Mouse (Mus musculus): ENCODE measurements around the gene Ddx19b.

Gene Ddx19b

GRCm38 (mm10) chr8:110959906-110960305 lies 71.6 kb downstream of the Ddx19b start:
- no peak for DNase-seq

DNA sequence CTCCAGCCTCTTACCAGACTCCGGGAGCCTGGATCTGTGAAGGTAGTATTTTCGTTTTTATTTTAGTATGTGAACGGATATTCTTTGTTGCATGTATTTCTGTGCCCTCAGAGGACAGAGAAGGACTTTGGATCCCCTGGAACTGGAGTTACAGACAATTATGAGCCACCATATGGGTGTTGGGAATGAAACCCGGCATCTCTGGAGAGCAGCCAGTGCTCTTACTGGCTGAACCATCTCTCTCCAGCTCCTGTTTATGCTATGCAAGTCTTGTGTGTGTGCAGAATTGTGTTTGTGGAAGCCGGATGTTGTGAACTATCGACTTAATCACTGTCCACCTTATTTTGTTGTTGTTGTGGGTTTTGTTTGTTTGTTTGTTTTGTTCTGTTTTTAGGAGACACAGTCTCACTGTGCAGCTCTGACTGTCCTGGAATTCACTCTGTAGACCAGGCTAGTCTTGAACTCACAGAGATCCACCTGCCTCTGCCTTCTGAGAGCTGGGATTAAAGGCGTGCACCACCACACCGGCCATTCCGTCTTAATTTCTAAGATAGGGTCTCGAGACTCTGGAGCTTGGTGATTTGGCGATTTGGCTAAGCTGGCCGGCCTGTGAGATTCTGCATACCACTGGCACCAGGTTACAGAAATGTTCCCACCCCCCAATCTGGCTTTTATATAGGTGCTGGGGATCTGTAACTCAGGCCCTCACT lies 72.3 kb downstream of the Ddx19b start:
- no peak for DNase-seq

DNA sequence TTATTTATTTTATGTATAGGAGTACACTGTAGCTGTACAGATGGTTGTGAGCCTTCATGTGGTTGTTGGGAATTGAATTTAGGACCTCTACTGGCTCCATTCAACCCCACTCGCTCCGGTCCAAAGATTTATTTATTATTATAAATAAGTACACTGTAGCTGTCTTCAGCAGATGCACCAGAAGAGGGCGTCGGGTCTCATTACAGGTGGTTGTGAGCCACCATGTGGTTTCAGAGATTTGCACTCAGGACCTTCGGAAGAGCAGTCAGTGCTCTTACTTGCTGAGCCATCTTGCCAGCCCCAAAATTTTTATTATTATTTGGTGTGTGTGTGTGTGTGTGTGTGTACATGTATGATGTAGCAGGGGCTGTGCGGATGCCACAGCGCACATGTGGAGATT lies 73.0 kb downstream of the Ddx19b start:
- peak; percentile 37 for DNase-seq

DNA sequence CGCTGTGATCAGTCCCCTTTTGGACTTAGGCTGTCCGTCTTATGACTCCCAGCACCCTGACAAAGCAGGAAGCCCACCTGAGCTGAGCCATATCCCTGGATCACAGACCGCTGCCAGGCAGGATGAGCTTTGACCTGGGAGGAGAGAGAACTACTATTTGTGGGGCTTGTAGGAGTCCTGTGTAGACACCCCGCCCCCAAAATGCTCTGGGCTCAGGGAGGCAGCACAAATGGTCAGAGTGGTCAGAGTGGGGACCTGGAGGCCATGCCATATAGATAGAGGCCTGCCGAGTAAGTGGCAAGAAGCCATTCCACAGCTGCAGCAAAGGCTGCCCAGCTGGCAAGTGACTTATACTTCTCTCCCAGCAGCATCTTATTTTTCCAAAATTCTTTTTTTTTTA lies 73.4 kb downstream of the Ddx19b start:
- DNase-seq = no peak

GRCm38 (mm10) chr8:110957471-110957870 lies 74.1 kb downstream of the Ddx19b start:
- DNase-seq = no peak

DNA sequence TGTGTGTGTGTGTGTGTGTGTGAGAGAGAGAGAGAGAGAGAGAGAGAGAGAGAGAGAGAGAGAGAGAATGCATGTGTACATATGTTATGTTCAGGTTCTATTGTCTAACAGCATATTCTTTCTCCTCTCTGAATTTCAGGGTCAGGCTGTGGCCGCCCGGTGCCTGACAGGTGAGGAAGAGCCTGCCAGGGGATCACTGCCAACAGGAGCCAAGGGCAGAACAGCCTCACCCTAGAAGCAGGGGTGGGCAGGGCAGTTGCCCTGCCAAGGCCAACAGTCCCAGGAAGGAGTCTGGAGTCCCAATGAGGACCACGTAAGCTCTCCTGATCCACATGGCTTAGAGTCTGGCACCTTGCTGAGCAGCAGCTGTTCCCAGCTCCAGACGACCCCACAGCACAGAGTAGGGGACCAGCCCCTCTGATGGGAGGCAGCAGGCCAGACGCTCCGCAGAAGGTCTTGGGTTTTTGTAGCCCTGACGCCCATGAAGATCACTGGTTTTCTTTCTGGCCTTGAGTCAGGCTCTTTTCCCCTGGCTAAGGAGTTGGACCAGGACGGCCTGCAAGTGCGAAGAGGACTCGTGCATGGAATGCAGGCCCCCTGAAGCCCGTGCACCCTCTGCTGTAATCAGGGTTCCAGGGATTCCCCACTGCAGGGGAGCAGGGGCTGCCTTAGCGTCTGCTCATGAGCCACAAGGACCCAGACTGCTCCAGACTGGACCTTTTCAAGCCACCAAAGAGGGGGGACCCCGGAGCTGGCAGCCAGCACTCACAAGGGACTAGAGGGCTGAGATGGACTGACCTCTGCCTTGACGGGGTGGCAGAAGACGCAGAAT lies 74.7 kb downstream of the Ddx19b start:
- no peak for DNase-seq

DNA sequence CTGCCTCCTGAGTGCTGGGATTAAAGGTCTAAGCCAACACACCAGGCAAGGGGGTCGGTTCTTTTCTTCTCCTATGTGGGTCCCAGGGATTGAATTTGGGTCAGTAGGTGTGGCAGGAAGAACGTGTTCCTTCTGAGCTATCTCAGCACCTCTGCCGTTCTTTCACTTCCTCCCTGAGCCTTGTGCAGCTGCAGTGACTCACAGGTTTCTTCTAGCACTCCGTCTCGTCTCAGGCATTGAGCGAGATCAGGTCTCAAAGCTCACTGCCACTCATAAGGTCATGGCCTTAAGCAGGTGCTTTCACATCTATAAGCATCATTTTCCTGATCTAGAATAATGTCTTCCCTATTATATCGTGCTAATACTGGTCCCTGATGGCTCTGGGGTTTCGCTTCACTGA lies 76.8 kb downstream of the Ddx19b start:
- no peak for DNase-seq

Measured in liver (tissue).